1 mouse cellular context compared by ENCODE assay signal in the genomic region with DNA sequence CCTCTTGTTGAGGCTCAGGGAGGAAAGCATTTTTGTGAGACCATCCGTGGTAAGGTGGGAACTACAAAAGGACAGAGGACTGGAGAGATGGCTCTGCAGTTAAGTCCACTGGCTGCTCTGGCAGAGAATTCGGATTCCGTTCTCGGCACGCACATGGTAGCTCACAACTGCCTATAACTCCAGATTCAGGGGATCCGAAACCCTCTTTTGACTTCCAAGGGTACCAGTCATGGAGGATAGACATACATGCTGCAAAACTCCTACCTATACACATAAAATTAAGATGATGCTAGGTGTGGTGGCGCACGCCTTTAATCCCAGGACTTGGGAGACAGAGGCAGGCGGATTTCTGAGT.
TF ChIP-seq lines count a peak whose summit lies in the region.

No protein-coding gene starts in this region.

TF ChIP-seq in CH12.LX, 34 proteins besides CTCF, POLR2A, EP300 and RAD21:
- no peak for TF ChIP-seq IRF4 (IDR thresholded peaks at IDR 0.05; ENCODE audit: low read depth, low read length)
- no peak for TF ChIP-seq SMC3 (IDR thresholded peaks at IDR 0.05; ENCODE audit: low read depth, low read length)
- peak; percentile 0; the same call in 1 of the 2 replicates for TF ChIP-seq MEF2A (IDR thresholded peaks at IDR 0.05; ENCODE audit: borderline replicate concordance, low read depth, low read length)
- 0 out of 2 replicates have a peak, but pooled peaks have one; percentile 6 for TF ChIP-seq MYC (IDR thresholded peaks at IDR 0.05; ENCODE audit: low read depth, low read length)
- 0 out of 2 replicates have a peak, but pooled peaks have one; percentile 52 for TF ChIP-seq MAX (IDR thresholded peaks at IDR 0.05; ENCODE audit: low read length)
- TF ChIP-seq NRF1 (IDR thresholded peaks at IDR 0.05; ENCODE audit: low read depth, low read length) = no peak
- TF ChIP-seq SIN3A (IDR thresholded peaks at IDR 0.05; ENCODE audit: low read length) = no peak
- TF ChIP-seq MAZ (IDR thresholded peaks at IDR 0.05; ENCODE audit: low read depth, low read length) = no peak
- TF ChIP-seq ELF1 (IDR thresholded peaks at IDR 0.05; ENCODE audit: low read depth, low read length) = no peak
- no peak for TF ChIP-seq ETS1 (conservative IDR thresholded peaks at IDR 0.05; ENCODE audit: low read depth, low read length)
- TF ChIP-seq BHLHE40 (IDR thresholded peaks at IDR 0.05; ENCODE audit: low read depth, low read length) = no peak
- TF ChIP-seq POLR2AphosphoS2 (IDR thresholded peaks at IDR 0.05; ENCODE audit: low read depth, low read length) = no peak
- no peak for TF ChIP-seq KAT2A (IDR thresholded peaks at IDR 0.05; ENCODE audit: insufficient replicate concordance, low read length)
- no peak for TF ChIP-seq ZC3H11A (IDR thresholded peaks at IDR 0.05; ENCODE audit: low read depth, low read length)
